Mouse (Mus musculus) brain, embryonic 14.5 days (tissue): ENCODE measurements around the gene Ccdc113.

ENCODE experiments used
- CTCF ChIP-seq: fragments of 200-500 bp; IDR thresholded peaks from 2 replicates; pipeline ENCODE4 v1.5.1; 2012; ENCODE audit warnings: inconsistent platforms, mild to moderate bottlenecking, moderate library complexity, borderline replicate concordance; ENCODE audit not compliant: insufficient read depth, insufficient read length; ENCODE audit errors: extremely low read depth
- POLR2A ChIP-seq: fragments of 200-500 bp; IDR thresholded peaks from 2 replicates; pipeline ENCODE4 v1.6.1; 2012; ENCODE audit warnings: mild to moderate bottlenecking, inconsistent platforms, borderline replicate concordance; ENCODE audit not compliant: poor library complexity, insufficient read depth, insufficient read length, severe bottlenecking; ENCODE audit errors: extremely low read depth

GRCm38 (mm10) chr8:95601306-95601705 lies 67.4 kb downstream of the Ccdc113 start:
- TF ChIP-seq CTCF (no peak), POLR2A (no peak)
